Mouse (Mus musculus) heart, embryonic 15.5 days (tissue): ENCODE data around the gene Zfp94. TPM values are rescaled to one million over a fixed set of nuclear protein-coding genes. Genes with fewer than 3 reads are reported as not detected.
A peak's percentile ranks its signal among the peaks of the same experiment; 100 is the strongest.

Source experiments
- ATAC-seq: fragments of 200-750 bp; cut with Nextera tagmentation; replicated peaks from 2 replicates; pipeline ENCODE4 v1.8.0; 2017; ENCODE audit warnings: low read depth, moderate TSS enrichment; ENCODE audit not compliant: insufficient number of reproducible peaks, insufficient read depth, low FRiP score
- H3K27ac ChIP-seq: fragments of 300-500 bp; sonication (generic); 2 replicates; pipeline ENCODE4 v1.5.1; 2015; ENCODE audit warnings: mild to moderate bottlenecking, inconsistent platforms
- H3K27me3 ChIP-seq: fragments of 300-500 bp; sonication (generic); 2 replicates; pipeline ENCODE4 v1.6.1; 2015; ENCODE audit warnings: inconsistent platforms
- H3K36me3 ChIP-seq: fragments of 300-500 bp; sonication (generic); 2 replicates; pipeline ENCODE4 v1.6.1; 2015; ENCODE audit warnings: mild to moderate bottlenecking, inconsistent platforms
- H3K4me1 ChIP-seq: fragments of 300-500 bp; sonication (generic); replicated peaks from 2 replicates; pipeline ENCODE4 v1.6.1; 2015; ENCODE audit warnings: inconsistent platforms
- H3K4me2 ChIP-seq: fragments of 300-500 bp; sonication (generic); 2 replicates; pipeline ENCODE4 v1.6.1; 2015; ENCODE audit warnings: inconsistent platforms, mild to moderate bottlenecking, moderate library complexity
- H3K4me3 ChIP-seq: fragments of 300-500 bp; sonication (generic); 2 replicates; pipeline ENCODE4 v1.5.1; 2015; ENCODE audit warnings: mild to moderate bottlenecking, inconsistent platforms
- H3K9ac ChIP-seq: fragments of 300-500 bp; sonication (generic); 2 replicates; pipeline ENCODE4 v1.6.1; 2015; ENCODE audit warnings: mild to moderate bottlenecking, inconsistent platforms
- H3K9me3 ChIP-seq: fragments of 300-500 bp; sonication (generic); replicated peaks from 2 replicates; pipeline ENCODE4 v1.6.1; 2016; ENCODE audit warnings: inconsistent platforms
- WGBS: fragments of 180-500 bp; shearing (Covaris S2); methylation state at CpG from one replicate; pipeline ENCODE4 v1.1.7; 2015; ENCODE audit warnings: mixed read lengths; 5-methylcytosine and 5-hydroxymethylcytosine counted together
- polyA plus RNA-seq: library from polyadenylated mRNA; unstranded; fragments of >200 nt; fragmentation: Nextera tagmentation; extraction: Ambion mirVana; gene quantifications from 2 replicates; pipeline ENCODE4 v1.2.1, GENCODE M21; 2015

The Zfp94 gene
- polyA plus RNA-seq, 1 experiment from 2014 or later: 4.3 TPM

- Histone ChIP-seq H3K9me3 (no peaks in the 10 kb centered on the region), H3K27ac (peak overlapping the region; percentile 31; the same call in 1 of the 2 replicates), H3K4me3 (peak overlapping the region; percentile 60), H3K36me3 (peaks cover 4% of the 10 kb centered on the region; the same call in 1 of the 2 replicates), H3K4me2 (peak overlapping the region; percentile 82), H3K4me1 (peaks cover 6% of the 10 kb centered on the region; the same call in 1 of the 2 replicates), H3K27me3 (peaks cover 10% of the 10 kb centered on the region), H3K9ac (peak overlapping the region; percentile 72)
- WGBS: 27% methylated on average over 29 of the region's 29 CpGs
- no peak; the same call in 1 of the 2 replicates for ATAC-seq
Measured at GRCm38 (mm10) chr7:24315726-24316566, 520 bp downstream of the Zfp94 start.

DNA sequence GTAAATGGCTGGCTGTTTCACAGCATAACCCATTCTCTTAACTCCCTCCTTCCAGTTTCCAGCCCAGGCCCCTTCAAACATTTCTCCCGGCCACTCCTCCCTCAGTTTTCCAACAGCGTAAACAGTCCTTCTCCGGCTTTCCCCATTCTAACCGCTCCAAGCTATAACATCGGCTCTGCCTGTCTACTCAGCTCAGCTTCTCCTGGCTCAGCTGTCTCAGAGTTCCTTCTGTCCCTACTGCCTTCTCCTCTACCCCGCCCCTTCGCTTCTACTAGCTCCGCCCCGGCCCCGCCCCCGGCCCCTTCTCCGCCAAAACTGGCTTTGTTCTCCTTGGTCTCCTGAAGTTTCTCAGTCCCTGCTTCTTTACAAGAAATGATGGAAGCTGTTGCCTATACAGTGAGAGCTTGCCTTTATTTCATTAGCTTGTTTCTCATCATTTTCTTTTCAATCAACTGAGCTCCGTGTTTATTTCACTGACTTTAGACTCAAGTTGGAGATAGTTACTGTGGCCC, 15.6 kb downstream of the Zfp94 start, which contains the start of gene Zfp61:
Gene Zfp61, minus strand, starts transcription at position 462 of the 512 bp plus-strand sequence.
- Histone ChIP-seq H3K9me3 (no peaks in the 10 kb centered on the region), H3K4me1 (peaks cover 18% of the 10 kb centered on the region), H3K9ac (peak within 1 kb of the TSS; percentile 17), H3K4me2 (peak within 1 kb of the TSS; percentile 91), H3K27me3 (no peaks in the 10 kb centered on the region), H3K4me3 (peak within 1 kb of the TSS; percentile 89), H3K27ac (peak within 1 kb of the TSS; percentile 46), H3K36me3 (peaks cover 23% of the 10 kb centered on the region)
- WGBS: 2% methylated on average over 13 of the region's 13 CpGs
- peak; percentile 66; the same call in 1 of the 2 replicates for ATAC-seq

DNA sequence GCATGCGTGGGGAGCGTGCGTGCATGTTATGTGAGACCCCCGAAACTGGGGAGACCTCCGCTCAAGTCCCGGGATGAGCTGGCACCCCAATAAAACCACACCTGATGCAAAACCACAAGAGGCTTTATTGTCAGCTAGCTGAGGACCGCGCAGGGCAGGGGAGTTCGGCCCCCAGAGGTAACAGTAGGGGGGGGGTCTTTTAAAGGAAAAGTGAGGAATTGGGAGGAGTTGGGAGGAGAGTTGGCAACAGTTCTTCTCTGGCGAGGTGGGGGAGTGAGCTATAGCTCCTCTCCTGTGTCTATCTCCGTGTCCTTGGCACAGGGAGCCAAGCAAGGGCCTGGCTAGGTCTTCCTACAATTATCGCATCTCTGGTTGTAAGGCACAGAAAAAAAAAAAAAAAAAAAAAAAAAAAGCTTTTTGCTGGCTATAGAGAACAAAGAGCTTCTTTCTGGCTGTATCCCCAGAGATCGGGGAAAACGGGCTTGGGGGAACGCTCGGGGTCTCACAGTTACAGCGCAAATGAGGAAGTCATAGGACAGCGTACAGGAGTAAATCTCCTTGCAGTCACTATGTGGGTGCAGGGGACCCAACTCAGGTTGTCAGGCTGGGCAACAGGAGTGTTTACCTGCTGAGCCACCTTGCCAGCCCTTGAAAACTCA, 16.5 kb downstream of the Zfp94 start:
- ATAC-seq: no peak
- WGBS: 2% methylated on average over 18 of the region's 18 CpGs

GRCm38 (mm10) chr7:24298973-24299708, 17.3 kb downstream of the Zfp94 start:
- Histone ChIP-seq H3K9ac (peak overlapping the region; percentile 79), H3K9me3 (no peaks in the 10 kb centered on the region), H3K27me3 (no peaks in the 10 kb centered on the region), H3K36me3 (peaks cover 40% of the 10 kb centered on the region), H3K27ac (peak overlapping the region; percentile 79), H3K4me2 (peak overlapping the region; percentile 91), H3K4me3 (peak overlapping the region; percentile 89), H3K4me1 (peaks cover 18% of the 10 kb centered on the region)
- ATAC-seq: peak; percentile 81
- under 1% methylated on average over 47 of the region's 47 CpGs for WGBS

More for the DNA sequence above, 16.5 kb downstream of the Zfp94 start:
- peak overlapping the region; percentile 56 for H3K9ac ChIP-seq
- peaks cover 32% of the 10 kb centered on the region for H3K36me3 ChIP-seq
- H3K4me2 ChIP-seq: peak overlapping the region; percentile 91
- no peaks in the 10 kb centered on the region for H3K9me3 ChIP-seq
- H3K4me3 ChIP-seq: peak overlapping the region; percentile 89
- H3K27ac ChIP-seq: peak overlapping the region; percentile 79
- H3K27me3 ChIP-seq: no peaks in the 10 kb centered on the region
- peaks cover 18% of the 10 kb centered on the region for H3K4me1 ChIP-seq

- H3K4me3 ChIP-seq: peak overlapping the region; percentile 89
- H3K9ac ChIP-seq: peak overlapping the region; percentile 79
- under 1% methylated on average over 12 of the region's 12 CpGs for WGBS
- no peaks in the 10 kb centered on the region for H3K27me3 ChIP-seq
- peak overlapping the region; percentile 79 for H3K27ac ChIP-seq
- peaks cover 44% of the 10 kb centered on the region for H3K36me3 ChIP-seq
- H3K4me1 ChIP-seq: peaks cover 18% of the 10 kb centered on the region
- ATAC-seq: 0 out of 2 replicates have a peak, but pooled peaks have one; percentile 12
- H3K9me3 ChIP-seq: no peaks in the 10 kb centered on the region
- H3K4me2 ChIP-seq: peak overlapping the region; percentile 91
Measured at GRCm38 (mm10) chr7:24298635-24298972, 17.9 kb downstream of the Zfp94 start.

DNA sequence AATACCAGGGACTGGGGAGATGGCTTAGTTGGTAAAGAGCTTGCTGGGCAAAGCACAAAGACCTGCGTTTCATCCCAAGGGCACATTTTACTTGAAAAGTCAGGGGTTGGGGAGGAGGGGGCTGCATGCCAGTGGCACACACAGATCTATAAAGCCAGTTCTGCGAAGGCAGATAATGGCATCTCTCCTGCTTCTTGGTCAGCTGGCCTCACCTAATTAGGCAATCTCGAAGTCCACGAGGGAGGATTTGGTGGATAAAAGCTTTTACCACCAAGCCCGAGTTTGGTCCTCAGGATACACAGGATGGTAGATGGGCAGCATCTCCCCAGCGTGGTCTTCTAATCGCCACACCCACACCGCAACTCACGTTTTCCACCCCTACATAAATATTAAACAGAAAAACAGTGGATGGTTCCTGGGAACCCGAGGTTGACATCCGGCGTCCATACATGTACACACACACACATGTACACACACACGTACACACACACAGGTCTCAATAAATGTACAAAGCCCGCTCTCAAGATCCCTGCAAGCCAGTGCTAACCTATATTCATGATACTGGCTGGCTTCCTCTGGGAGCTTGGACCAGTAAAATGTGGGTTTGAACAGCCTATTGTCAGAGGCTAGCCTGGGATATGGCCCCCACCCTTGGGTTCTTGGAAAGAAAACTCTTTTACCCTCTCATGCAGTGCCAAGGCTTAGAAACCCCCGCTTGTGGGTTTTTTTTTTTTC, 18.9 kb downstream of the Zfp94 start:
- no peaks in the 10 kb centered on the region for H3K27me3 ChIP-seq
- no peak for ATAC-seq
- peak overlapping the region; percentile 91; the same call in 1 of the 2 replicates for H3K4me2 ChIP-seq
- no peak overlapping the region for H3K27ac ChIP-seq
- peaks cover 46% of the 10 kb centered on the region for H3K36me3 ChIP-seq
- H3K9me3 ChIP-seq: no peaks in the 10 kb centered on the region
- peak overlapping the region; percentile 89; the same call in 1 of the 2 replicates for H3K4me3 ChIP-seq
- H3K4me1 ChIP-seq: peaks cover 18% of the 10 kb centered on the region
- 89% methylated on average over 15 of the region's 15 CpGs for WGBS
- no peak overlapping the region for H3K9ac ChIP-seq

DNA sequence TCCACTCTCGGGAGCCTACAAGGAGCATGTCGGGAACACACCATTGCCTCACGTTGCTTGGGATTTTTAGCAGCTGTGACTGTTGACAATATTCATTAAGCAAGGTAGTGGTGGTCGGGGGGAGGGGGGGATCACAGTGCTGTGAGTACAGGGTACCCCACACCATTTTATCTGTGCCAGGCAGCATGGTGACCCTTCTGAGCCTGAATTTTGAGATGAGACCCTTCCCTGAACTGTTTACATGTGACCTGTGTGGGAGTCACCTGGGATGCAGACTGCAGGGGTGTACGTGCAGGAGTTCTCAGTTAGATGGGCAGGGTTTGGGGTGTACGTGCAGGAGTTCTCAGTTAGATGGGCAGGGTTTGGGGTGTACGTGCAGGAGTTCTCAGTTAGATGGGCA, 20.1 kb downstream of the Zfp94 start:
- H3K9me3 ChIP-seq: no peaks in the 10 kb centered on the region
- ATAC-seq: no peak
- no peak overlapping the region for H3K9ac ChIP-seq
- no peak overlapping the region for H3K4me2 ChIP-seq
- peaks cover 54% of the 10 kb centered on the region for H3K36me3 ChIP-seq
- no peak overlapping the region for H3K4me3 ChIP-seq
- no peak overlapping the region for H3K27ac ChIP-seq
- 87% methylated on average over 7 of the region's 7 CpGs for WGBS
- H3K27me3 ChIP-seq: no peaks in the 10 kb centered on the region
- H3K4me1 ChIP-seq: peaks cover 18% of the 10 kb centered on the region

DNA sequence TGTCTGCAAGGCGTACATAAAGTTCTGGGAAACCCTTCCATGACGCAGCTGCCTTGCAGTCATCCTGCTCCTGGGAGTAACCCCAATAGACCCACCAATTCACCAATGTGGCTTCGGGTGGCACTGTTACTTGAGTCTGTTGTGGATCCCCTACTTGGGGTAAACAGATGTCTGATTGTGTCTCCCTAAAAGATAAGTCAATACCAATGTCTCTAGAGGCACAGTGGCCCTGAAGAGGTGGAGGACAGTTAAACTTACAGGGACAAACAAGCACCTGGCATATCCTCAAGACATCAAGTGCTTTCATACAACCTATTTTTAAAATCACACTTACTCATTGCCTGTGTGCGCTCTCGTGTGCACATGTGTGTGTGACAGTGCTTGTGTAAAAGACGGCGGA, 21.1 kb downstream of the Zfp94 start:
- whole genome bisulfite sequencing: 94% methylated on average over 7 of the region's 7 CpGs
- Histone ChIP-seq H3K9me3 (no peaks in the 10 kb centered on the region), H3K27me3 (no peaks in the 10 kb centered on the region), H3K36me3 (peaks cover 64% of the 10 kb centered on the region), H3K27ac (no peak overlapping the region), H3K4me3 (no peak overlapping the region), H3K4me1 (peaks cover 14% of the 10 kb centered on the region), H3K9ac (no peak overlapping the region), H3K4me2 (no peak overlapping the region)
- no peak for ATAC-seq

GRCm38 (mm10) chr7:24294763-24295162, 21.7 kb downstream of the Zfp94 start:
- peaks cover 8% of the 10 kb centered on the region for H3K4me1 ChIP-seq
- H3K4me3 ChIP-seq: no peak overlapping the region
- no peak for ATAC-seq
- H3K4me2 ChIP-seq: no peak overlapping the region
- H3K9ac ChIP-seq: no peak overlapping the region
- H3K27ac ChIP-seq: no peak overlapping the region
- WGBS: 96% methylated on average over 4 of the region's 4 CpGs
- H3K27me3 ChIP-seq: no peaks in the 10 kb centered on the region
- peaks cover 70% of the 10 kb centered on the region for H3K36me3 ChIP-seq
- H3K9me3 ChIP-seq: no peaks in the 10 kb centered on the region

DNA sequence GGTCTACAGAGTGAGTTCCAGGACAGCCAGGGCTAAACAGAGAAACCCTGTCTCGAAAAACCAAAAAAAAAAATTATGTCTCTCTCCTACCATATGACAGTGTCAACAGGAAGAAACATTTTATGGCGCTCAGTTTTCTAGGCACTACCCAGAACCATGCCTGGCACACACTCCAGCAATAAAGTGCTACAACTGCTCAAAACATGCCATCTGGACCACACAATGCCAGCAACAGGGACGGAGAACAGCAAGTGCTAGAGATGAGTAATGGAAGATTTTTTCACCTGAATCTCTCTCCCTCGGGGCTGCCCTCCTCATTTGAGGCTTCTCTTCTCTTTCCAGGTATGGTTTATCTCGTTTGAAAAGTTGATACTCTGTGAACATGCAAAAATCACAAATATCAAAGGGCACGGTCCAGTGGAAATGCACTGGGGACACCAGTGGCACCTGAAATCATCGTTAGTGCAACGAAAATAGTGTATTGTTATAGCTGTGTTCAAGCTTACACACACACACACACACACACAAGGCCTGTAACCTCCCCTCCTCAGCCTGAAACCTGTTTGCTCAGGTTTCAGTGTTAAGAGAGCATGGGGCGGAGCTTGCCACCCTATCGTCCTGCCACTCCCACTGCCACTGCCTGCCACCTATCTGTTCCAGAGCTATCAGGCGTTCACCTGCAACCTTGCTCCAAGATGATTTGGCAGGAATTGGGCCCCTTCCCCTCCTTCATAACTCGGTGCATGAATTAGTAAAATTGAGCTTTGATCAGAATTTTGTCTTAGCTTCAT, 23.2 kb downstream of the Zfp94 start:
- H3K9ac ChIP-seq: no peak overlapping the region
- H3K4me3 ChIP-seq: no peak overlapping the region
- no peaks in the 10 kb centered on the region for H3K9me3 ChIP-seq
- peaks cover 70% of the 10 kb centered on the region for H3K36me3 ChIP-seq
- H3K4me1 ChIP-seq: peaks cover 4% of the 10 kb centered on the region
- H3K27ac ChIP-seq: no peak overlapping the region
- ATAC-seq: no peak
- 85% methylated on average over 12 of the region's 12 CpGs for WGBS
- no peaks in the 10 kb centered on the region for H3K27me3 ChIP-seq
- no peak overlapping the region for H3K4me2 ChIP-seq
